Mouse (Mus musculus) T-helper 2 cell (primary cell): ENCODE results near the gene Zfp354b.

Experiments
- in situ Hi-C: fragments of 300-600 bp; cut with MboI, MseI; formaldehyde crosslinking; loops from one replicate; pipeline ENCODE4 v1.15.1; 2025; ENCODE audit warnings: high pct_unique_total_duplicates

Zfp354b gene

DNA sequence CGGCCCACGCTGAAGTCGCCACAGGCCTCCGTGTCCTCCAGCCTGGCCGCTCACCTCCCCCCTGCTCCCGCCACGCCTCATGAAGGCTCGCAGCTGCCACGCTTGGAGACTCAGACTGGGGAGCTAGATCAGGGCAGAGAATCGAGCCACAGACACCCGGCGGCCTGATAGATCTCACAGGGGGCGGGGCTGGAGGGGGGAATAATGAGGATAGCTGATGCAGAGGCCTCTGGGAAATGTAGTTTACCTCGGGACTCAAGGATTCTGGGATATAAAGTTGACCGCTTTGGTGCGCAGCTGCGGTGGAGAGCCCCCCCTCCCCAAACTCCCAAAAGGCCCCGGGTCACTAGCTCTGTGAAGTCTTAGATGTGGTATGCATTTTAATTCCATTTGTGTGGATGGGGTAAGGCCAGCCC lies at the start of gene Zfp354b:
Zfp354b (minus strand) TSS at position 183 of the 416 bp plus-strand sequence.
- in situ Hi-C loops = loop anchor here (25.0 kb wide), 1 partner anchor 1844 kb away; the partner anchor contains the start of gene Ifi47

- in situ Hi-C loops = no loop called here
Measured at GRCm38 (mm10) chr11:50977216-50977615, 45.8 kb upstream of the Zfp354b start.

- in situ Hi-C loops = no loop called here
Measured at GRCm38 (mm10) chr11:50966230-50966629, 34.8 kb upstream of the Zfp354b start, which contains the start of gene Olfr1378. Olfr1378 (plus strand) TSS chr11:50966530.

DNA sequence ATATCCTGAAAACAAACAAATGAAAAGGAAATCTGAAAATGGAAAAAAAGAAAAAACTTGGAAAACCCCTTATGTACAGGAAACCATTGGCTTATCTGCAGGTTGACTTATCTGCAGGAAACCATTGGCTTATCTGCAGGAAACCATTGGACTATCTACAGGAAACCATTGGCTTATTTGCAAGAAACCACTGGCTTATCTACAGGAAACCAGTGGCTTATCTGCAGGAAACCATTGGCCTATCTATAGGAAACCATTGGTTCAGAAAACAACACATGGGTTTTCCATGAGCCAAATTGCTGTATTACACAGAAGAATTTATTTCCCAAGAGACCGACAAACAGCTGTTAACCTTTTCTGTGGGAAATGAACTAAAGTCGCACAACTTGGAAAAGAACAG lies 33.5 kb upstream of the Zfp354b start:
- in situ Hi-C loops = no loop called here

DNA sequence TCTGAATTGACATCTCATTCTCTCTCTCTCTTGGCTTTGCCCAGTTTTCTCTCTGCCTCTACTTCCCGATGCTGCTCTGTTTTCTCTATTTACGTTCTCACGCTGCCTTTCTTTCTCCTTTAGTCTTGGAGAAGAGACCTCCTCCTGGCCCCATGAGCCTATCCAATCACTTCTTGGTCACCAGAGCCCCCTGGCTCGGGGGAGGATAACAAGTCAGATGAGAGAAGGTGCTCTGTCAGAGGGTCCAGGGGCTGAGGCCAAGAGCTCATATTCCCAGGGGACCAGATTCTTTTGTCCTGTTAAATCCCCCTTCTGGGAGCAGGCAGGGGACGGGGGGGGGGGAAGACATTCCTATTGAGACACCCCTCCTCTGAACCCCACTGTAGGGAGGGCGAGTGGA lies 22.2 kb upstream of the Zfp354b start, which contains the start of gene Prop1:
Prop1 (minus strand) TSS at position 101 of the 400 bp plus-strand sequence.
- in situ Hi-C loops = loop anchor here (10.0 kb wide), 1 partner anchor 601 kb away; no protein-coding TSS in a partner anchor

GRCm38 (mm10) chr11:50952290-50952689 lies 20.9 kb upstream of the Zfp354b start:
- in situ Hi-C loops = loop anchor here (10.0 kb wide), 1 partner anchor 603 kb away; no protein-coding TSS in a partner anchor

DNA sequence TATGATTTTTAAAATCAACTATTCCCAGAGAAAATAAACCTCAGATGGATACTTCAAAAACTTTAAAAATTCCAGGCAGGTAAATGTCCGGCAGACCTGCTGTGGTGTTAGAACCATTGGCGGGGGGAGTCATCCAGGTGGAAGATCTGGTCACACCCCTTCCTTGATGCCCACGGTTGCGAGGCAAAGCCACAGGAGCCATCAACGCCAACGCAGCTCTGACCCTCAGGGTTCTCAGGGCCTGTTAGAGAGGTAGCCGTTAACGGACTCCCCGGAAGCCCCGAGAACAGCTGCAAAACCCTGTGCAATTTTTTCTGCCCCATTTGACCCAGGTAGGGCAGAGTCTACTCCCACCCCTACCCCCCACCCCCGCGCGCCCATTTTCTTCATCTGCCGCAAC lies 12.1 kb upstream of the Zfp354b start, which contains the start of gene 4933414I15Rik:
4933414I15Rik (minus strand) TSS at position 260 of the 400 bp plus-strand sequence.
- in situ Hi-C loops = loop anchor here (5.0 to 25.0 kb wide), 2 partner anchors 89 to 1856 kb away; partner anchors contain the start of gene Ifi47

GRCm38 (mm10) chr11:50942386-50942785 lies 11.0 kb upstream of the Zfp354b start:
- in situ Hi-C loops = loop anchor here (5.0 to 25.0 kb wide), 2 partner anchors 90 to 1855 kb away; partner anchors contain the start of gene Ifi47

- in situ Hi-C loops = loop anchor here (5.0 to 25.0 kb wide), 2 partner anchors 93 to 1852 kb away; partner anchors contain the start of gene Ifi47
Measured at GRCm38 (mm10) chr11:50939621-50940366, 8.4 kb upstream of the Zfp354b start.

DNA sequence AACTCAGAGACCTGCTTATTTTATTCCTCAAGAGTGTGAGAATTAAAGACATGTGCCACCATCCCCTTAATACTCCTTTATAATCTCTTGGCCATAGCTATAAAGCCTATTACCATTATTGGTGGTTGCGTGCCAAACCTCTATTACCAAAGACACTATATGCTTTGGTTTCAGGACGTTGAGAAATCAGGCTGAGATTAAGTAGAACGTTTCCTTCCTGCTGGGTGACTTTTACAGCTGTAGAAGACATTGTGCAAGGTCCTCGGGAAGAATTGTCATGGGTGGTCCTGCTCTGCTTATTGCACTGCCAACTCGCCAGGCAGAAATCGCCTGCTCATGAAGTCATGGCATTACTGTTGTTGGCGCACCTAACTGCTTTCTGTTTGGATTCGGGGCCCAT lies 7.0 kb upstream of the Zfp354b start:
- in situ Hi-C loops = loop anchor here (25.0 kb wide), 1 partner anchor 1851 kb away; the partner anchor contains the start of gene Ifi47

- in situ Hi-C loops = loop anchor here (25.0 kb wide), 1 partner anchor 1845 kb away; the partner anchor contains the start of gene Ifi47
Measured at GRCm38 (mm10) chr11:50932040-50932439, 607 bp upstream of the Zfp354b start.

GRCm38 (mm10) chr11:50931021-50931420 lies 412 bp downstream of the Zfp354b start:
- in situ Hi-C loops = loop anchor here (25.0 kb wide), 1 partner anchor 1844 kb away; the partner anchor contains the start of gene Ifi47

DNA sequence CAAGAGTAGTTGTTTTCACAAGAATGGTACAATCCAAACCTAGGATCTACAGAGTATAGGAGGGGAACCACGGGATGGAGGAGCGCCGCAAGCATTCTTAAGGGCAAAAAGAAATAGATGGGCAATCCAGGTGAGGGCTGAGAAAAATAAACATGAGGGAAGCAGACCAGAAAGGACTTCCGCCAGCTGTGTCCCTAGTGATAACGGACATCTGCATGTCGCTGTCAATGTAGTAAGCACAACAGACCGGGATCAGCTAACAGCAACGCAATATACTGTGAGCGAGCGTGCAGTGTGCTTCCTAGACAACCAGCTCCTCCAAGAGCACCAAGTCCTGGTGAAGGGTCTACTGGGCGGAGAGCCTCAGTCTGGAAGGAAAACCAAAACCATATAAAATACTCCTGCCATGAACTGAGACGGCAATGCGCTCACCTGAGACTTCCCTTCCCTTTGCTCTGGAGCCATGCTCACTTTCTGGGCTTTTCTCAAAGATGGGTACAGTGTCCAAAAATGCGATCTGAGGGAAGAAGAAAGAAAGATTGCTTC lies 891 bp downstream of the Zfp354b start:
- in situ Hi-C loops = loop anchor here (25.0 kb wide), 1 partner anchor 1843 kb away; the partner anchor contains the start of gene Ifi47

- in situ Hi-C loops = no loop called here
Measured at GRCm38 (mm10) chr11:50915671-50916320, 15.6 kb downstream of the Zfp354b start, which contains the start of gene Zfp2. Zfp2 (minus strand) TSS chr11:50916165.

DNA sequence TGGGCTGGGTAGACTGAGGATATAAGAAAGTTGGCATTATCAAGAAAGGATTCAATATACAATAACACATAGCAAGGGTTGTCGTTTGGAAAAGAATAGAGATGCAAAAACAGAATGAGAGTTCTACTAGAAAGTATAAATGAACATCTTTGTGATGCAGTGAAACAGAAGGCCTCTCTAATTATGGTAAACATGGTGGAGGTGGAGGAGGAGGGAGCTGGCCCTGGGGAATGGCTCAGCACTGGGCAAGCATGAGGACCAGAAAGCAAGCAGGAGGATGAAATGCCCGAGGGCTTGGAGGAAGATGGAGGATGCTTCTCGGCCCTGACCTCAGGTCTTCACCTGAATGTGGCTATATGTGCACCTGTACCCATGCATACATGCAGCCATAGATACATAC lies 17.0 kb downstream of the Zfp354b start:
- in situ Hi-C loops = no loop called here

DNA sequence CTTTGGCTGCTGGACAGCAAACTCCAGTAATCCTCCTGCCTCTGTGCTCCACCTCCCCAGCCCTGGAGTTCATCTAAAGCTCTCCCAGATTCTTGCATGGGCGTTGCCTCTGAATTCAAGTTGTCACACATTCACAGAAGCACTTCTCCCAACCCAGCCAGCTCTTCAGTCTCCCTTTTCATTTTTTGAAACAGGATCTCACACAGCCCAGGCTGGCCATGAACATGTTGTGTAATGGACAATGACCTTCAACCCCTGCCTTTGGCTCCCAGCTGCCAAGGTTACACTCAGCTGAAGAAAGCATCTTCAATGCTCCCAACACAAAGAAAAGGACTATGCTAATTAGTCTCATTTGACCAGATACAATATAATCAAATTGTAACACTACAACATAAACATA lies 18.1 kb downstream of the Zfp354b start:
- in situ Hi-C loops = no loop called here

DNA sequence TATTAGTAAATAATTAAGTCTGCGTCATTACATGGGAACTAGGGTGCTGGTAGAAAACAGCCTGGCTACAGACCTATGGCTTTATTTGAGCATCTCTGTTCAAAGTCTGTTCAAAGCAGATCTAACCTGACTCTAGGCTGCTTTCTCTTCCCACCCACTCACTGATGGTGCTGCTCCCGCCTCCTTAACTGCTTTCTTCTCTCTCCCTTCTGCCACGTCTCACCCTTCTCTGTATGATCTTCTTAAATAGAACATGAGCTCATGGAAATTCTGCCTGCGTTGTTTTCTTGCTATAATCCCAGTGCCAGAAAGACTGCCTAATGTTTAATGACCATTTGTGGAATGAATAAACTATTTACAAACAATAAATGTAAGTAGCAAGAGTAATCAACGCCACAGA lies 23.3 kb downstream of the Zfp354b start:
- in situ Hi-C loops = no loop called here

GRCm38 (mm10) chr11:50897359-50897758 lies 34.1 kb downstream of the Zfp354b start:
- in situ Hi-C loops = no loop called here

DNA sequence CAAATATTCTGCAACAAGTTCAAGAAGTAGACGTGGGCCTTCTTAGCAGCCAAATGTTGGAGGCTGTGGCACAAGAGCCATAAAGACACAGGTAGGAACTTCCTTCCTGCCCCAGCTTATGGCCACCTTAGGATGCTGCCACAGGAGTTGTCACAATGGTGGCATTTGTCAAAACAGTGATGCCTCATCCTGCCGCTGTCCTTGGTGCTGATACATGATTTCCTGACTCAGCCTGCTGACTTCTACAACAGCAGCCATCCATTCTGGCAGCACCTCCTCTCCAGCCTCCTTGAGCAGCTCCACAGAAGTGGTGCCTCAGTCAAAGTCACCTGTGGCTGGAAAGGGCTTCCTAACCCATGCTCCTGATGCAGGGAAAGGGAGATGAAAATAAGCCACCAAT lies 39.0 kb downstream of the Zfp354b start:
- in situ Hi-C loops = no loop called here

GRCm38 (mm10) chr11:50887390-50888128 lies 43.9 kb downstream of the Zfp354b start, which contains the start of gene Zfp454:
Zfp454 (minus strand) TSS chr11:50887651.
- in situ Hi-C loops = no loop called here

DNA sequence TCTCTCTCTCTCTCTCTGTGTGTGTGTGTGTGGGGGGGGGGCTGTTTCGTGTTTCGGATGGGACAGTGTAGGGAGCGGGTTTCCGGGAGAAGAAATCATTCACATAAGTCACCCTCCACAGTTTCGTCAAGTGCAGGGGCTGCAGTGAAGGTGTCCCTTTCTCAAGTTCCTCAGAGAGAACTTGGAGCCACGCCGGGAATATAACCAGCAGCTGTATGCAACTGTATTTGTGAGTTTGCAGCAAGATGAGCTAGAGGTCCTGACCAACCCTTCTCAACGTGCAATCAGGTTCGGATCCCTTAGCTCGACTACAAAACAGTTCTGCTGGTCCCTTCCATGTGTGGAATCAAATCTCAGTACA lies 44.5 kb downstream of the Zfp354b start:
- in situ Hi-C loops = no loop called here
